Mouse (Mus musculus): ENCODE data around the gene Gcnt3. TPM values are rescaled to one million over a fixed set of nuclear protein-coding genes. Genes with fewer than 3 reads are reported as not detected.
"Not testable (repeated sequence)": the region's sequence is repeated elsewhere in the genome, so short reads cannot be mapped to it uniquely, and the experiment has no call there.

Gcnt3 gene
- total and polyA plus RNA-seq, 2 experiments from 2014 or later, result 0.22 TPM; not detected in 1

DNA sequence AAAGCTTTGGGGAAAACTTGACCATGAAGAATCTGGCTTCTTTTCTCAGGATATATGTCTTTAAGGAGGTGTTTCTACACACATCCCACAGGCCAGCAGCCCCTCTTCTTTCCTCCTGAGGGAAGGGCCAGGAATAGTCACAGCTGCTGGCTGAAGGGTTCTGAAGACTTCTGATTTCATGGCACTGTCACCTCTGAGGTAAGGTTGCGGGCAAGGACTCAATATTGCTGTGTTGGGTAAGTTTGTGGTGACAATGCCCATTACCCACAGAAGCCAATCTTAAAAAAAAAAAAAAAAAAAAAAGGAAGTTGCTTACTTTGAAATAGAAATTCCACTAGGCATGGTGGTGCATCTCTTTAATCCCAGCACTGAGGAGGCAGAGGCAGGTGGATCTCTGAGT lies 5.7 kb downstream of the Gcnt3 start:
- Histone ChIP-seq H3K27ac (ENCODE audit: low read depth, low read length) (no peak overlapping the region), H3K4me2 (ENCODE audit: low read depth, low read length, poor library complexity, severe bottlenecking) (no peak overlapping the region), H3K9ac (replicated peaks; ENCODE audit: low read length, poor library complexity, severe bottlenecking) (no peak overlapping the region), H3K36me3 (ENCODE audit: insufficient read depth, low read length) (no peaks in the 10 kb centered on the region), H3K9me3 (ENCODE audit: low read length) (no peaks in the 10 kb centered on the region), H3K27me3 (ENCODE audit: insufficient read depth, low read length) (no peaks in the 10 kb centered on the region), H3K4me3 (ENCODE audit: low read depth, low read length) (no peak overlapping the region), H3K4me1 (ENCODE audit: insufficient read depth, low read length) (no peaks in the 10 kb centered on the region)
- TF ChIP-seq CTCF (IDR thresholded peaks at IDR 0.05), result no peak
- ATAC-seq (ENCODE audit: low FRiP score) (no peak), DNase-seq (ENCODE audit: low spot score) (no peak)
- 90% methylated on average over 1 of the region's 1 CpGs for WGBS

DNA sequence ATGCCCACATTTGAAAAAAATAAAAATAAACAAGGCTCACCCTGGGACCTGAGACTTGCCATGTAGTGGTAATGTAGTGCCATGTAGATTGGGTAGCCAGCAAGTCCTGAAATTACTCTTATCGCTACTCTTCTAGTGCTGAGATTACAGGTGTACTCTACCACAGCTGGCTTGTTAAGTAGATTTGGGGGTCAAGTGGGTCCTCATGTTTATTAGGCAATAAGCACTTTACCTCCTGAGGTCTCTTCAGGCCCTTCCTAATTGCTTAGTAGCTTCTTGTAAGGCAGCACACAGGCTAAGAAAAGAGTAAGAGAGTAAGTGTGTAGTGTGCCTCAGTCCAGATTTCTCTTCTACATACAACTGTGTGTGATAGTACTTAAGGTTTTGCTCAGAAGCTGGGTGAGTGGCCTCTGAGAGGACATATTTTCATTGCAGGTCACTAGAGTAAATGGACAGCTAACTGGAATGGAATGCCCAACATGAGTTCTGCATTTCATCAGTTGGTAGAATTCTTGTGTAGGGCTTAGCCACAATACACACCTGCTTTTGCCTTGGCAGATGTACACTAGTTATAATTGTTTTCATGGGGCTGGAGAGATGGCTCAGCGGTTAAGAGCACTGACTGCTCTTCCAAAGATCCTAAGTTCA lies 12.4 kb downstream of the Gcnt3 start:
- no peak overlapping the region for H3K9ac ChIP-seq (replicated peaks; ENCODE audit: low read length, poor library complexity, severe bottlenecking)
- no peak overlapping the region for H3K4me2 ChIP-seq (ENCODE audit: low read depth, low read length, poor library complexity, severe bottlenecking)
- no peak for TF ChIP-seq CTCF (IDR thresholded peaks at IDR 0.05)
- no peak for DNase-seq (ENCODE audit: low spot score)
- H3K4me3 ChIP-seq (ENCODE audit: low read depth, low read length), result no peak overlapping the region
- 100% methylated on average over 2 of the region's 2 CpGs for WGBS
- H3K9me3 ChIP-seq (ENCODE audit: low read length), result no peaks in the 10 kb centered on the region
- no peaks in the 10 kb centered on the region for H3K36me3 ChIP-seq (ENCODE audit: insufficient read depth, low read length)
- H3K27me3 ChIP-seq (ENCODE audit: insufficient read depth, low read length), result no peaks in the 10 kb centered on the region
- ATAC-seq (ENCODE audit: low FRiP score), result no peak
- no peaks in the 10 kb centered on the region for H3K4me1 ChIP-seq (ENCODE audit: insufficient read depth, low read length)
- H3K27ac ChIP-seq (ENCODE audit: low read depth, low read length), result no peak overlapping the region

- Histone ChIP-seq H3K4me2 (ENCODE audit: low read depth, low read length, poor library complexity, severe bottlenecking) (no peak overlapping the region), H3K9me3 (ENCODE audit: low read length) (no peaks in the 10 kb centered on the region), H3K27ac (ENCODE audit: low read depth, low read length) (no peak overlapping the region), H3K4me1 (ENCODE audit: insufficient read depth, low read length) (no peaks in the 10 kb centered on the region), H3K4me3 (ENCODE audit: low read depth, low read length) (no peak overlapping the region), H3K36me3 (ENCODE audit: insufficient read depth, low read length) (no peaks in the 10 kb centered on the region), H3K27me3 (ENCODE audit: insufficient read depth, low read length) (no peaks in the 10 kb centered on the region), H3K9ac (replicated peaks; ENCODE audit: low read length, poor library complexity, severe bottlenecking) (no peak overlapping the region)
- TF ChIP-seq CTCF (IDR thresholded peaks at IDR 0.05), result no peak
- DNase-seq (ENCODE audit: low spot score) (no peak), ATAC-seq (ENCODE audit: low FRiP score) (no peak)
These were observed 13.2 kb downstream of the Gcnt3 start for GRCm38 (mm10) chr9:70024648-70025047.

GRCm38 (mm10) chr9:70023615-70024014 lies 14.3 kb downstream of the Gcnt3 start:
- not testable (repeated sequence) for H3K9ac ChIP-seq (replicated peaks; ENCODE audit: low read length, poor library complexity, severe bottlenecking); H3K4me2 ChIP-seq (ENCODE audit: low read depth, low read length, poor library complexity, severe bottlenecking)
- 73% methylated on average over 1 of the region's 1 CpGs for WGBS

DNA sequence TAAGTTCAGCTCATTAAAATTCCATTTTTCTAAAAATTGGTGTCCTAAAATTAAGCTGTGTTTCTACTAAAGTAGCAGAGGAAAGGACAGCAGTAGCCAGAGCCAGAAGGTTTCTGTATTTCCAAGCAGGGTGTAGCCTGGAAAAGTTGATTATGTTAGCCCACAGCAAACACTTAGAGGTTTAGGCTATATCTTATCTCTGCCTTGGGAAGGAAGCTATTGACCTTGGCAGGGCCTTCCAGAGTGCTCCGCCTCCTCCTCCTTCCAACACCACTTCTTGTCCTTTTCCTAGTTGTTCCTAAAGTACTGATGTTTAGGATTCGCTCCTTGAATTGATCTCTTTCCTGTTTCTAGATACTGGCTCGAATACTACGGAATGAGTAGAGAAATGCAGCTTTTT lies 15.8 kb downstream of the Gcnt3 start:
- DNase-seq (ENCODE audit: low spot score), result no peak
- Histone ChIP-seq H3K36me3 (ENCODE audit: insufficient read depth, low read length) (peaks cover 2% of the 10 kb centered on the region; the same call in 1 of the 2 replicates), H3K4me1 (ENCODE audit: insufficient read depth, low read length) (no peaks in the 10 kb centered on the region), H3K27ac (ENCODE audit: low read depth, low read length) (no peak overlapping the region), H3K4me3 (ENCODE audit: low read depth, low read length) (no peak overlapping the region), H3K27me3 (ENCODE audit: insufficient read depth, low read length) (no peaks in the 10 kb centered on the region), H3K9ac (replicated peaks; ENCODE audit: low read length, poor library complexity, severe bottlenecking) (no peak overlapping the region), H3K4me2 (ENCODE audit: low read depth, low read length, poor library complexity, severe bottlenecking) (no peak overlapping the region), H3K9me3 (ENCODE audit: low read length) (no peaks in the 10 kb centered on the region)
- no peak for TF ChIP-seq CTCF (IDR thresholded peaks at IDR 0.05)
- WGBS, result 94% methylated on average over 4 of the region's 4 CpGs
- no peak for ATAC-seq (ENCODE audit: low FRiP score)

More at GRCm38 (mm10) chr9:70023615-70024014, 14.3 kb downstream of the Gcnt3 start:
- ATAC-seq (ENCODE audit: low FRiP score); H3K27me3 ChIP-seq (ENCODE audit: insufficient read depth, low read length); H3K27ac ChIP-seq (ENCODE audit: low read depth, low read length); DNase-seq (ENCODE audit: low spot score); H3K9me3 ChIP-seq (ENCODE audit: low read length); H3K4me3 ChIP-seq (ENCODE audit: low read depth, low read length); H3K36me3 ChIP-seq (ENCODE audit: insufficient read depth, low read length); H3K4me1 ChIP-seq (ENCODE audit: insufficient read depth, low read length): not testable (repeated sequence)

GRCm38 (mm10) chr9:70021610-70022009 lies 16.3 kb downstream of the Gcnt3 start:
- Histone ChIP-seq H3K9ac (replicated peaks; ENCODE audit: low read length, poor library complexity, severe bottlenecking) (no peak overlapping the region), H3K4me3 (ENCODE audit: low read depth, low read length) (no peak overlapping the region), H3K9me3 (ENCODE audit: low read length) (no peaks in the 10 kb centered on the region), H3K27me3 (ENCODE audit: insufficient read depth, low read length) (no peaks in the 10 kb centered on the region), H3K27ac (ENCODE audit: low read depth, low read length) (no peak overlapping the region), H3K4me1 (ENCODE audit: insufficient read depth, low read length) (no peaks in the 10 kb centered on the region), H3K36me3 (ENCODE audit: insufficient read depth, low read length) (peaks cover 4% of the 10 kb centered on the region; the same call in 1 of the 2 replicates), H3K4me2 (ENCODE audit: low read depth, low read length, poor library complexity, severe bottlenecking) (no peak overlapping the region)
- 69% methylated on average over 1 of the region's 1 CpGs for WGBS
- ATAC-seq (ENCODE audit: low FRiP score) (no peak), DNase-seq (ENCODE audit: low spot score) (no peak)
- TF ChIP-seq CTCF (IDR thresholded peaks at IDR 0.05), result no peak
